Mouse (Mus musculus) hindbrain, embryonic 12.5 days (tissue): Measurements from ENCODE around the gene Zp3. TPM values are rescaled to one million over a fixed set of nuclear protein-coding genes. Genes with fewer than 3 reads are reported as not detected.

ENCODE experiments used
- ATAC-seq: fragments of 200-750 bp; cut with Nextera tagmentation; 2 replicates; pipeline ENCODE4 v1.8.0; 2017; ENCODE audit warnings: moderate TSS enrichment; ENCODE audit not compliant: low FRiP score
- H3K27ac ChIP-seq: fragments of 300-500 bp; sonication (generic); 2 replicates; pipeline ENCODE4 v1.5.1; 2016; ENCODE audit warnings: mild to moderate bottlenecking
- H3K27me3 ChIP-seq: fragments of 300-500 bp; sonication (generic); 2 replicates; pipeline ENCODE4 v1.6.1; 2016; ENCODE audit warnings: mild to moderate bottlenecking
- H3K36me3 ChIP-seq: fragments of 300-500 bp; sonication (generic); 2 replicates; pipeline ENCODE4 v1.6.1; 2016; ENCODE audit warnings: mild to moderate bottlenecking
- H3K4me1 ChIP-seq: fragments of 300-500 bp; sonication (generic); 2 replicates; pipeline ENCODE4 v1.6.1; 2016
- H3K4me2 ChIP-seq: fragments of 300-500 bp; sonication (generic); replicated peaks from 2 replicates; pipeline ENCODE4 v1.6.1; 2016; ENCODE audit warnings: mild to moderate bottlenecking
- H3K4me3 ChIP-seq: fragments of 300-500 bp; sonication (generic); 2 replicates; pipeline ENCODE4 v1.5.1; 2016; ENCODE audit warnings: mild to moderate bottlenecking
- H3K9ac ChIP-seq: fragments of 300-500 bp; sonication (generic); 2 replicates; pipeline ENCODE4 v1.6.1; 2016; ENCODE audit warnings: mild to moderate bottlenecking, moderate library complexity
- H3K9me3 ChIP-seq: fragments of 300-500 bp; sonication (generic); replicated peaks from 2 replicates; pipeline ENCODE4 v1.6.1; 2016; ENCODE audit warnings: mild to moderate bottlenecking
- WGBS: fragments of 180-500 bp; shearing (Covaris S2); methylation state at CpG from one replicate; pipeline ENCODE4 v1.1.7; 2016; 5-methylcytosine and 5-hydroxymethylcytosine counted together
- polyA plus RNA-seq: library from polyadenylated mRNA; unstranded; fragments of >200 nt; fragmentation: Nextera tagmentation; extraction: Ambion mirVana; gene quantifications from 2 replicates; pipeline ENCODE4 v1.2.1, GENCODE M21; 2016

The Zp3 gene
- polyA plus RNA-seq, 1 experiment from 2014 or later = 0.32 TPM

- Histone ChIP-seq H3K9ac (no peak overlapping the region), H3K4me1 (peaks cover 8% of the 10 kb centered on the region), H3K27me3 (no peaks in the 10 kb centered on the region), H3K4me3 (no peak overlapping the region), H3K4me2 (no peak overlapping the region), H3K27ac (no peak overlapping the region), H3K36me3 (no peaks in the 10 kb centered on the region), H3K9me3 (no peaks in the 10 kb centered on the region)
- WGBS = 83% methylated on average over 11 of the region's 11 CpGs
- no peak for ATAC-seq
Observed at GRCm38 (mm10) chr5:135950710-135951412, 29.0 kb upstream of the Zp3 start.

GRCm38 (mm10) chr5:135951660-135952059 is 28.2 kb upstream of the Zp3 start:
- Histone ChIP-seq H3K4me1 (peaks cover under 1% of the 10 kb centered on the region), H3K27ac (no peak overlapping the region), H3K4me2 (no peak overlapping the region), H3K9ac (no peak overlapping the region), H3K27me3 (no peaks in the 10 kb centered on the region), H3K9me3 (no peaks in the 10 kb centered on the region), H3K36me3 (no peaks in the 10 kb centered on the region), H3K4me3 (no peak overlapping the region)
- no peak for ATAC-seq
- WGBS = 93% methylated on average over 2 of the region's 2 CpGs

DNA sequence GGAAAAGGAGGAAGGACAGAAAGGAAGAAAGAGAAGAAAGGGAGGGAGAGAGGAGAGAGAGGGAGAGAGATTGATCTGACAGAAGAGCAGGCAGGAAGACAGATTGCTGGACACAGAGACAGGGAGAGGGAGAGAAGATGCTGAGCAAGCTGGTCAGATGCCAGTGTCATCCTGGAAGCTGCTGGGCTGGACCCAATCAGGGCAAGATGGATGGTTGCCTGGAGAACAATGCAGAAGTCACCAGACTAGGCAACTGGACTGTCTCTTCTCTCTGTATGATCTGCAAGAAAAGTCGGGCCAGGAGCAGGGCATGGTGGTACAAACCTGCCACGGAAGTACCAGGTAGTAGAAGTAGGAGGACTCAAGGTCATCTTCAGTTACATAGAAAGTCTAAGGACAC is 27.1 kb upstream of the Zp3 start:
- no peak overlapping the region for H3K4me3 ChIP-seq
- WGBS = 79% methylated on average over 2 of the region's 2 CpGs
- H3K4me2 ChIP-seq = no peak overlapping the region
- no peaks in the 10 kb centered on the region for H3K27me3 ChIP-seq
- ATAC-seq = no peak
- no peak overlapping the region for H3K9ac ChIP-seq
- no peaks in the 10 kb centered on the region for H3K36me3 ChIP-seq
- H3K27ac ChIP-seq = no peak overlapping the region
- no peaks in the 10 kb centered on the region for H3K9me3 ChIP-seq
- peaks cover 6% of the 10 kb centered on the region for H3K4me1 ChIP-seq

GRCm38 (mm10) chr5:135956300-135957206 is 23.3 kb upstream of the Zp3 start:
- Histone ChIP-seq H3K36me3 (no peaks in the 10 kb centered on the region), H3K4me1 (peaks cover 10% of the 10 kb centered on the region), H3K4me2 (peak overlapping the region; percentile 46), H3K4me3 (0 out of 2 replicates have a peak overlapping the region, but pooled peaks have one; percentile 22), H3K9ac (0 out of 2 replicates have a peak overlapping the region, but pooled peaks have one; percentile 42), H3K27me3 (no peaks in the 10 kb centered on the region), H3K9me3 (no peaks in the 10 kb centered on the region), H3K27ac (peak overlapping the region; percentile 83)
- WGBS = 83% methylated on average over 9 of the region's 9 CpGs
- no peak for ATAC-seq

DNA sequence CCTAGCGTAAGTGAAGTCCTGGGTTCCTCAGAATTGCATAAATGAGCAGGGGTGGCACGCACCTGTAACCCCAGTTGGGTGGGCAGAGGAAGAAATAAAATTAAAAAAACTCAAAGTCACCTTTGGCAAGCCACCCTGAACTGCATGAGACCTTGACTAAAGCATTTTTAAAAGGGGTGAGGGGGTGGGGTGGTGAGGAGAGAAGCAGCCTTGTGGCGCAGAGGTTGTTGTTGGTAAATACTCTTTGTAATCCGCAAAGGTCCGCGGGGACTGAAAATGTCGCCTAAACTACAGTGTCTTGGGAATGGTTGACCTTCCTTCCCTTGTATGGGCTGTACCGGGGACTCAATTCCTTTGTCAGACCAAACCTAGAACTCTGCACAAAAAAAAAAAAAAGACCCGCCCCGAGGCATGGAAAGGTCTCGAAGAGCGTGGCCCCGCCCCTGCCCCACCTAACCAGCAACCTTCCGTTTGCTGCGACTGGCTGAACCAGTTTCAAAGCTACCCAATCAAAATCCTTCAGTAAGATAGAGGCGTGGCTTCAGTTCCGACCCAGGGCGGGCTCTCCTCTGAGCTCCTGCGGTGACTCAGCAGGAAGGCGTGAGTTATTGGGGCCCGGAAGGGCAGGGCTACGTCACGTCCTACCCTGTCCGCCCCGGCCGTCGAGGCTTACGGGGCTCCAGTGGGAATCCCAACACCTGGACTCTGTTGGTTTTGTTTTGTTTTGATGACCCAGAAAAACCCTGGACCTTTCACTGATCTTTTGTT is 22.5 kb upstream of the Zp3 start:
- Histone ChIP-seq H3K27me3 (no peaks in the 10 kb centered on the region), H3K9ac (0 out of 2 replicates have a peak overlapping the region, but pooled peaks have one; percentile 42), H3K27ac (peak overlapping the region; percentile 83), H3K4me2 (peak overlapping the region; percentile 46), H3K4me1 (peaks cover 16% of the 10 kb centered on the region), H3K4me3 (peak overlapping the region; percentile 22), H3K9me3 (no peaks in the 10 kb centered on the region), H3K36me3 (no peaks in the 10 kb centered on the region)
- peak; percentile 78 for ATAC-seq
- 9% methylated on average over 28 of the region's 28 CpGs for WGBS

DNA sequence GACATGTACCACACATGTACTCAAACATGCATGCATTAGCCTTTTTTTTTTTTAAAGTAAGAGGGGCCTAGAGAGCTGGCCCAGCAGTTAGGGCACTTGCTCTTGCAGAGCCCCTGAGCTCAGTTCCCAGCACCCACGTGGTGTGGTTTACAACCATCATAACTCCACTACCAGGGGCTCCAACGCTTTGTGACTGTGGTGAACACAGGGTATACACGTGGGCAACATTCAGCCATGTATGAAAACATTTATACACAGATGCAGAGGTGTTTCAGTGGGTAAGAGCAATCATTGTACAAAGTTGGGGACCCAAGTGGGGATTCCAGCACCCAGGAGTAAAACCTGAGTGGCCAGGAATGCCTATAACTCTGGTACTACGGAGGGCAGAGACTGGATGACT is 21.5 kb upstream of the Zp3 start:
- Histone ChIP-seq H3K36me3 (no peaks in the 10 kb centered on the region), H3K4me2 (0 out of 2 replicates have a peak overlapping the region, but pooled peaks have one; percentile 46), H3K9ac (no peak overlapping the region), H3K9me3 (no peaks in the 10 kb centered on the region), H3K4me1 (peaks cover 19% of the 10 kb centered on the region), H3K27ac (peak overlapping the region; percentile 35; the same call in 1 of the 2 replicates), H3K4me3 (no peak overlapping the region), H3K27me3 (no peaks in the 10 kb centered on the region)
- WGBS = 89% methylated on average over 4 of the region's 4 CpGs
- ATAC-seq = no peak

DNA sequence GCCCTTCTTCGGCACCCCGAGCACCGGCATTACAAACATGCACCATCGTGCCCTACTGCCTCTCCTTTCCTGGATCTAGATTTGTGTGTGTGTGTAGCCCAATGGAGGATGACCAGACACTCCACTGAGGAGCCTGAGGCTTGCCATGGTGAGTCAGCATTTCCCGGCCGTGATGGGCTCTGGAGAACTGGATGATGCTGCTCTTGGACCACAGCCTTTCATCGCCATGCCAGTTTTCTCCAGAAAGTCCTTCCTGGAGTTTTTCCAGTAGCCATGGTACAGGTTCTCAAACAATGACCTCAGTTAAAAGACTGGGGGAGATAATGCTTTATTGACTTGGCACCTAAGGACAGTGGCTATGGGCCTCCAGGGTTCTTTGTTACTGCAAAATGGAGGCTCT is 20.0 kb upstream of the Zp3 start:
- 95% methylated on average over 7 of the region's 7 CpGs for WGBS

GRCm38 (mm10) chr5:135960909-135961635 is 18.8 kb upstream of the Zp3 start:
- peaks cover 23% of the 10 kb centered on the region for H3K4me1 ChIP-seq
- peak overlapping the region; percentile 96; the same call in 1 of the 2 replicates for H3K27ac ChIP-seq
- H3K4me2 ChIP-seq = no peak overlapping the region; the same call in 1 of the 2 replicates
- no peak overlapping the region for H3K4me3 ChIP-seq
- ATAC-seq = no peak
- H3K9me3 ChIP-seq = no peaks in the 10 kb centered on the region
- WGBS = 93% methylated on average over 15 of the region's 15 CpGs
- H3K9ac ChIP-seq = no peak overlapping the region
- H3K27me3 ChIP-seq = peaks cover 7% of the 10 kb centered on the region
- H3K36me3 ChIP-seq = no peaks in the 10 kb centered on the region

More for the DNA sequence above, 20.0 kb upstream of the Zp3 start:
- H3K4me3 ChIP-seq = no peak overlapping the region
- H3K9ac ChIP-seq = no peak overlapping the region
- H3K4me2 ChIP-seq = no peak overlapping the region
- no peaks in the 10 kb centered on the region for H3K9me3 ChIP-seq
- ATAC-seq = no peak
- H3K27ac ChIP-seq = no peak overlapping the region
- H3K27me3 ChIP-seq = no peaks in the 10 kb centered on the region
- peaks cover 19% of the 10 kb centered on the region for H3K4me1 ChIP-seq
- H3K36me3 ChIP-seq = no peaks in the 10 kb centered on the region

GRCm38 (mm10) chr5:135962125-135962491 is 17.8 kb upstream of the Zp3 start:
- H3K4me1 ChIP-seq = peaks cover 18% of the 10 kb centered on the region
- WGBS = 1% methylated on average over 11 of the region's 11 CpGs
- no peak for ATAC-seq
- H3K27me3 ChIP-seq = peaks cover 7% of the 10 kb centered on the region
- H3K4me3 ChIP-seq = peak overlapping the region; percentile 52
- H3K4me2 ChIP-seq = peak overlapping the region; percentile 89
- no peaks in the 10 kb centered on the region for H3K36me3 ChIP-seq
- peak overlapping the region; percentile 96 for H3K27ac ChIP-seq
- H3K9me3 ChIP-seq = no peaks in the 10 kb centered on the region
- H3K9ac ChIP-seq = peak overlapping the region; percentile 63

- H3K36me3 ChIP-seq = no peaks in the 10 kb centered on the region
- peak overlapping the region; percentile 96 for H3K27ac ChIP-seq
- WGBS = under 1% methylated on average over 62 of the region's 64 CpGs
- H3K9ac ChIP-seq = peak overlapping the region; percentile 85
- no peaks in the 10 kb centered on the region for H3K9me3 ChIP-seq
- H3K4me3 ChIP-seq = peak overlapping the region; percentile 52
- peak overlapping the region; percentile 89 for H3K4me2 ChIP-seq
- ATAC-seq = peak; percentile 97
- peaks cover 7% of the 10 kb centered on the region for H3K27me3 ChIP-seq
- peaks cover 17% of the 10 kb centered on the region for H3K4me1 ChIP-seq
Observed at GRCm38 (mm10) chr5:135962492-135963279, 17.2 kb upstream of the Zp3 start.

DNA sequence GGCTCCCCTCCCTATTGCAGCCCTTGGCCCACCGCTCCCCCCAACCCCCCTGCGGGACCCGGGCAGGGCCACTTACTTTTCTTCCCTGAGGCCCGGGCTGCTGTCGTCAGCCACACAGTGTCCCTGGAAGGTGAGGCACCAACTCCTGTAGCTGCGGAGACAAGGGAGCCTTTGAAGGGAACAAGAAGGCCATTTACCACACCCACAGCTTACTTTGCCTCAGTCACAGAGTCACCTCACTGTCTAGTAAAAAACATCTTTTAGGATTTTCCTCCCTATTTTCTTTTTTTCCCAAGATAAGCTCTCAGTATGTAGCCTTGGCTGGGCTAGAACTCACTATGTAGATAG is 16.6 kb upstream of the Zp3 start:
- Histone ChIP-seq H3K36me3 (no peaks in the 10 kb centered on the region), H3K9ac (peak overlapping the region; percentile 85), H3K27me3 (peaks cover 7% of the 10 kb centered on the region), H3K27ac (peak overlapping the region; percentile 96), H3K4me1 (peaks cover 14% of the 10 kb centered on the region), H3K9me3 (no peaks in the 10 kb centered on the region), H3K4me2 (peak overlapping the region; percentile 89), H3K4me3 (peak overlapping the region; percentile 52)
- WGBS = 6% methylated on average over 6 of the region's 6 CpGs
- no peak for ATAC-seq
